Mouse (Mus musculus): ENCODE data around the gene Vmn1r4.
A peak's percentile ranks its signal among the peaks of the same experiment; 100 is the strongest.

The Vmn1r4 gene

DNA sequence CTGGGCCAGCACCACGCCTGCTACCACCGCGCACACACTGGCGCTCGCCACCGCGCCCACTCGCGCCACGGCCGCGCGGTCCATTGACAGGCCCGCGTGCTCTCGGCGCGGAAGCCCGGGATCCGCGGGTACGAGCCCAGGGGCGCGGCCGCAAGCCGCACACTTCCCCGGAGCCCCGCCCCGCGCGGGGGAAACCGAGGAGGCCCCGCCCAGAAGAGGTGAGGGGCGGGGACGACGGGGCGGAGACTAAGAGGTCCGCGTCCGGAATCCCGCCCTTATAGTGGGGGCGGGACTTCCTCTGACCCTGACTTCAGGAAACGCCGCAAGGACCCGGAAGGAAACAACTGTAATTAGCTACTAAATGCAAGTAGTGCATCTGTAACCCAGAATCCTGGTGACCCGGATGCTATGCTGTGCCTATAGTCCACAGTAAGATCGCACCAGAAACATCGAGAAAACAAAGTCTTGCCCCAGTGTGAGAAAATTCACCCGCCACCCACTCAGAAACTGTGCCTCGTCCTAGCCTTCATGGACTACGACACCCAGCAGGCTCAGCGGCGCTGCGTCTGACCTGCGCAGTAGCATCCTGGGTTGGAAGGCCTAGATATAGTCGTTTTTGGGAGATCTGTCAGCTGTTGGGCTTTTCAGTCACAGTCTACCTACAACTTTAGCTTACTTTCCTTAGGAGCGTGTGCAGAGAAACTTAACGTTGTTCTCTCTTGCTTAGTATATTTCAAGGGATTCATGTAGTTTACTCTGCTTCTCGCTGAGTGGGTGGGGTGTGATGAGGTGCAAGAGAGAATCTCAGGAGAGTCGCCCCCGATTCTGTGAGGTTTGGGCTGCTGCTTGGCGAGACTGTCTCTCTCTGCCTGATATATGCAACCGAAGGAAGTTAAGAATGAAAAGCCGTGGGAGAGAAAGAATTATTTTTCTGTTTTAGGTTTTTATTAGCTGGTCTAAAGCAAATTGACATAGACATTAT, at the start of gene Vmn1r4, which contains the start of gene Nt5c3:
TSS of gene Vmn1r4 (plus strand) at position 290 of the 982 bp plus-strand sequence.
TSS of gene Nt5c3 (minus strand) at position 207 of the 982 bp plus-strand sequence.
- peak; percentile 91 to 92 for DNase-seq (ENCODE audit: low spot score in 2 of 2)

DNA sequence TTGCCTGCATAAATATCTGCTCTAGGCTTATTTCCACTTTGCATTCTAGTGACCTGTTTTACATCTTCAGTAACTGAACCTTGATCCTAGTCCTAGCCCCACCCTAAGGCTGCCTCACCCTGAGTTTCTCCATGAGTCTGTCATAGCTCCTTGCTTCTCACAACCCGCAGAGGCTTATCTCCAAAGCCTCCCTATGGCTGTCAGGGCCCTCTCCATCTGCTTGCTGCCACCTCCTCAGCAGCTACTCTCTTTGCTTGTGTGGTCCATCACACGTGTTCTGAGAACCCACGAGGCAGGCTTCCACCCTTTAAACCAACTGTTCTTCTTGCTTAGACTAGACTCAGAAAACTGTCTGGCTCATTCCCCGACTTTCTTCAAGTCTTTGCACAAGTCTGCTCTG, 46.9 kb upstream of the Vmn1r4 start:
- no peak for DNase-seq (ENCODE audit: low spot score in 2 of 2)

- no peak for DNase-seq (ENCODE audit: low spot score in 2 of 2)
These were observed 45.8 kb upstream of the Vmn1r4 start for GRCm38 (mm10) chr6:56877985-56878384.

DNA sequence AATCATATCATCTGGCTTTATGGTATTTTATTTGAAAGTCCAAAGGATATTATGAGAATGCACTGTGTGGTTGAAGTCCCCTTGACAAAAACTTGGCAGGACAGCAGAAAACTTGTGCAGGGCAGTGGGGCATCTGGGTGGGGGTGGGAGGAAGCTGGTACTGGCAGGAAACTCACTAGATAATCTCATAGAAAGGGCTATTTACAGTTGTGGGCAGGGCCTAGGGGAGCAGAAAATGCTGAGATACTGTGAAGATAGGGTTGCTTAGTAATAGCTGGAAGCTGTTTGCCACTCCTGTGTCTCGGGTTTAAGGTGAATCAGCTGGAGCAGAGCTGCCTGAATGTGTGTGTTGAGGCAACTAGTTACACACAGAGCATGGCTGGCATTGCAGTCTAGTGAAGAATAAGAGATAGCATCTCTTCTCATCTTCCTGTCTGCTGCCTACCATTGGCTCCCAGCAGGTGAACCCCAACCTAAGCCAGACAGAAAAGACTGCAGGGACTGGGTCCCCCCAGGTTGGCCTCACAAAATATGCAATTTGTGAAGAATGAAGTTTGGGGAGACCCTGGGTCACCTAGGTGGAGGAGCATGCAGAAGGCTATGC, 44.4 kb upstream of the Vmn1r4 start:
- DNase-seq (ENCODE audit: low spot score in 2 of 2), result no peak

- no peak for DNase-seq (ENCODE audit: low spot score in 2 of 2)
These were observed 35.3 kb upstream of the Vmn1r4 start for GRCm38 (mm10) chr6:56888561-56888960.

- DNase-seq (ENCODE audit: low spot score in 2 of 2), result no peak
These were observed 33.1 kb upstream of the Vmn1r4 start for GRCm38 (mm10) chr6:56890762-56891161.

- DNase-seq (ENCODE audit: low spot score in 2 of 2), result no peak
These were observed 24.2 kb upstream of the Vmn1r4 start for GRCm38 (mm10) chr6:56899601-56900000.

GRCm38 (mm10) chr6:56901336-56901735, 22.5 kb upstream of the Vmn1r4 start:
- no peak for DNase-seq (ENCODE audit: low spot score in 2 of 2)

- no peak for DNase-seq (ENCODE audit: low spot score in 2 of 2)
These were observed 21.9 kb upstream of the Vmn1r4 start for GRCm38 (mm10) chr6:56901824-56902386.

GRCm38 (mm10) chr6:56902606-56903520, 21.0 kb upstream of the Vmn1r4 start:
- DNase-seq (ENCODE audit: low spot score in 2 of 2), result no peak

DNA sequence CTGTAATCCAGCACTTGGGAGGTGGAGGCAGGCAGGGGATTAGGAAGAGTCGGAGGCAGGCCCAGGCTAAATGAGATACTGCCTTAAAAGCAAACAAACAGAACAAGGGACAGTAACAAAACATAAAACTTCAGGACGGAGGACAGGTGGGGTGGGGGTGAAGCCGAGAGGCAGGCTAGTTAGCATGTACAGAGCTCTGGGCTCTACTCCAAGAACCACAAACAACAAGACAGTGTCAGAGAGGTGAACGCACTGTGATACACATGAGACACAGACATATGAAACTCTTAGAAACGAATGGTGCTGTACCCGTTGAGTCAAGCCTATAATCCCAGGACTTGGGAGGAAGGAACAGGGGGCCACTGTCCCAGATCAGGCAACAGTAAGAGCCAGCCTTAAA, 20.0 kb upstream of the Vmn1r4 start:
- DNase-seq (ENCODE audit: low spot score in 2 of 2), result no peak

DNA sequence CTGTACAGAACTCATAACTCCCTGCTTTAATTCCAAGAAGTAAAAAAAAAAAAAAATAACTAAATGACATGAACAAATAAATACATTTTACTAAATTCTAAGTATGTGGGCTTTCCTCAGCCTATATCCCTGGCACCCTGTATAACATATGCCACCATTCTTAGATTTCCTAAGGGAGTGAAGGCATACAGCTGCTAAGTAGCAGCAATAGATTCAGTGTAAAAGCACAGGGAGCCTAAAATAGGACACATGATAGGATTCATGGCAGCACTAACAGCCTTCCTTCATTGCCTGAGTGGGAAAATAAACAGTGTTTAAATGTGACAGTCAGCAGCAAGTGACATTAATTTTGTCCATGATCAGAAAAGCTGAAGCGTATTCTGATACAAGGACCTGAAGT, 19.5 kb upstream of the Vmn1r4 start:
- no peak for DNase-seq (ENCODE audit: low spot score in 2 of 2)

- DNase-seq (ENCODE audit: low spot score in 2 of 2), result no peak
These were observed 18.8 kb upstream of the Vmn1r4 start for GRCm38 (mm10) chr6:56904982-56905381.

DNA sequence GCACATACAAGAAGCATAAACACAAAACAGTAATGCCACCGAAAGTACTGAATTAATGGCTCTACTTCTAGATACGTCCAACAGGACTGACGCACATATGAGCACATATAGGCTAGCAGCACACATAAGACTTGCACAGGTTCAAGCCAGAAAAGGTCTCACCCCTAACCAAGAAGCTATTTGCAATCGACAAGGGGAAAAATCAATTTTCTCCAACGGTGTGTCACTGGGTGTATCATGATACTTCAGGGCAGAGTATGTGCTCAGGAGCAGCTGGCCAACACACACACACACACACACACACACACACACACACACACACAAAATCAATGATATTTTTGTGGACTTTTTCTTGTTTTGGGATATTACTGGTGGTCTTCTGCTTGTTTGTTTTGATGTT, 18.3 kb upstream of the Vmn1r4 start:
- DNase-seq (ENCODE audit: low spot score in 2 of 2), result no peak

DNA sequence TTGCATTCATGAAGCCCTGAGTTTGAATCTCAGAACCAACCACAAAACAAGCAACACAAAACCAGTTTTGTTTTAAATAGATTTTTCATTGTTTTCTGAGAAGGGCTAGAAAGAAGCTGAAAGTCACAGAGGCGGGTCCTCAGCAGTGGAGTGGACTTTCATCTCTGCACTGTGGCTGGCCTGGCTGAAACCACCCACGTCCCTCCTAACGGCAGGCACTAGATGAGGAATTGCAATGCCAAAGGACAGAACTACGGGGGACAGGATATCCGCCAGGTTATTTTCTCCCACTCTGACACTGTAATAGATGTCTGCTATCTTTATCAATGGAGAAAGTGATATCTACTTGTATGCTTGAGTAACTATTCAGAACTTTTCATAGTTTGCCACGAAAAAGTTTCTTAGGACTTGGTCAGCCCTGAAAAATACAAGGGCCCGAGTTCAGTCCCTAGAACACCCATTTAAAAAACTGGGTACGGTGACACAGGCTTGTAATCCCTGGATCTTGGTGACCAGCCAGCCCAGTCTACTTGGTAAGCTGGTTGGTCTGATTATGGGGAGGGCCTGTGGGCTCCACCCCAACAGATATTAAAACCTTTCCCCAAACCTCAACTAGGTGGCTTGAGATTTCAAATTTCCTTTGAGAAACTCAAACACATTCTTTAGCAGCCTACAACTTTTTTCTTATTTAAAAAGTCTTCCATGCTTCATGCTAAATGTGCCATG, 17.5 kb upstream of the Vmn1r4 start:
- DNase-seq (ENCODE audit: low spot score in 2 of 2), result no peak

- DNase-seq (ENCODE audit: low spot score in 2 of 2), result no peak
These were observed 15.8 kb upstream of the Vmn1r4 start for GRCm38 (mm10) chr6:56907973-56908372.

GRCm38 (mm10) chr6:56908397-56908796, 15.4 kb upstream of the Vmn1r4 start:
- DNase-seq (ENCODE audit: low spot score in 2 of 2), result no peak

GRCm38 (mm10) chr6:56908912-56909311, 14.9 kb upstream of the Vmn1r4 start:
- DNase-seq (ENCODE audit: low spot score in 2 of 2), result peak in 1 of 2 experiments; percentile 51

GRCm38 (mm10) chr6:56910910-56911309, 12.9 kb upstream of the Vmn1r4 start:
- DNase-seq (ENCODE audit: low spot score in 2 of 2), result no peak

GRCm38 (mm10) chr6:56913092-56913858, 10.5 kb upstream of the Vmn1r4 start:
- no peak for DNase-seq (ENCODE audit: low spot score in 2 of 2)
